Mouse (Mus musculus) gastrocnemius, postnatal 10 days (tissue): ENCODE measurements around the gene Cd82. TPM values are rescaled to one million over a fixed set of nuclear protein-coding genes. Genes with fewer than 3 reads are reported as not detected.

ENCODE experiments used
- DNase-seq: peaks from one replicate; pipeline ENCODE4 v3.0.0; 2021; ENCODE audit warnings: mixed read lengths
- total RNA-seq, 2 experiments: library from RNA; stranded (reverse); gene quantifications; 2 replicates each; pipeline ENCODE4 v1.2.3; 2021

The Cd82 gene
- total RNA-seq, 2 experiments from 2014 or later: 36.7 to 43.8 TPM

DNA sequence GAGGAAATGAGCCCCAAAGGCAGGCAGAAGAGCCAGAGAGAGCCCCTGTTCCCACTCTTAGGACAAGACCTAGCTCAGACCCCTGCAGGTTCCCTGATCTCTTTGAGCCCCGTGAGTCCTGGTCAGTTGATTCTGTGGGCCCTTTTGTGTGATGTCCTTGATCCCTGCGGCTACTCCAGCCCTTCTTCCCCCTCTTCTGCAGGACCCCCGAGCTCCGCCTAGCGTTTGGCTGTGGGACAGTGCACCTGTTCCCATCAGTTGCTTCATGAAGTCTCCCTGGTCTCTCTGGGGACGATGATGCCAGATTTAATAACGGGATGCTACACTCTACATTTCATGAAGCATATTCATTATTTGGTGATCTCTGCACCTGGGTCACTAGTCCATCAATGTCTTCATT is 6.2 kb upstream of the Cd82 start:
- no peak for DNase-seq

DNA sequence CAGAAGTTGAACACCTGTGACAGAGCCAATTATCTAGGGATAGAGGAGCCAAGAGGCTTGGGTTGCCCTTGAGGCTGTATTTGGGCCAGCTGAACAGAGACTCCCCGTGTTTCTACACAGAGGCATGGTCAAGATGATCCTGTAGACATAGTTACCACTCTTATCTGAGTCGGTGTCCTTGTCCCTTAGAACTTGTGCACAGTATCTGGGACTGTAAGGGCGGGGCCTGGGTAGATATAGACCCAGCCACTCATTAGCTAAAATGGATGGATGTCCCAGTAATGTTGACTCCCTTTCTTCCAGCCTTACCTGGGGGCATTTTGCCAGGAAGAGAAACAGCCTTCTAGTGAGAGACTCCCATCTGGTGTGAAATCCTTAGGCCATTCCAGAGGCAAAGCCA is 3.4 kb upstream of the Cd82 start:
- DNase-seq: no peak

DNA sequence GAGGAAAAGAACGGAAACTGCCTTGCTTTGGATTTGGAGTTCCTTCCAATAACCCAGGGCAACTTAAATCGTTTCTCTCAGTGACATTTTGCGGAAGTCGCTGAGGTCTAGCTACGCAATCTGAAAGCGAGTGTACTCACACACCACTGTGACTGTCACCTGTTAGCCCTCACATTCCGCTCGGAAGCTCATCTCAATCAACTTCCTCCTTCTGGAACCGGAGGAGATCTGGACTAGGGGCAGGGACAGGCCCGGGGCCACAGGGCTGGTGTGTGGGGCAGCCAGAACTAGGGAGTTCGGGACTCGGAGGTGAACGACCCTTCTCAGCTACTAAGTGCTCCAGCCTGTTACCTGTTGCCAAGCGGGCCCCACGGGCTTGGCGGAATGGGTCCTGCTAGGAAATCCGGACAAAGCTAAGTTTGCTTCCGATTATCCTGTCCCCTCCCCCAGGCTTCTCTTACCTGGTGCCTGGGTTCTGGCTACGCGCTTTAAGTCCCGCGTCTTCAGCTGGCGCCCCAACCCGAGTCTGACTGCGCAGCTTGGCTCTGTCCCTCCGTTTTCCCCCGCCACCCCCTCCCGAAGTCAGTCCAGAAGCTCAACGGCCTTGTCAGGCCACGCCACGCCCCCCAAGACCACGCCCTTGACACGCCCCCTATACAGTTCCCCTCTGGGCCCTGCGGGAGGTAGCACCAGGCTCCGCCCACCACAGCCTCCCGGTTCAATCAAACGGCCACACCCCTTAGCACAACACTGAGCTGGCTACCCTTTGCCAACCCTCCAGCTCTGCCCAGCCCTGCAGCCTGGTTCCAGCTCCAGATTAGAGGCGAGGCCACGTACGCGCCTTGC is 848 bp downstream of the Cd82 start:
- peak; percentile 90 for DNase-seq

DNA sequence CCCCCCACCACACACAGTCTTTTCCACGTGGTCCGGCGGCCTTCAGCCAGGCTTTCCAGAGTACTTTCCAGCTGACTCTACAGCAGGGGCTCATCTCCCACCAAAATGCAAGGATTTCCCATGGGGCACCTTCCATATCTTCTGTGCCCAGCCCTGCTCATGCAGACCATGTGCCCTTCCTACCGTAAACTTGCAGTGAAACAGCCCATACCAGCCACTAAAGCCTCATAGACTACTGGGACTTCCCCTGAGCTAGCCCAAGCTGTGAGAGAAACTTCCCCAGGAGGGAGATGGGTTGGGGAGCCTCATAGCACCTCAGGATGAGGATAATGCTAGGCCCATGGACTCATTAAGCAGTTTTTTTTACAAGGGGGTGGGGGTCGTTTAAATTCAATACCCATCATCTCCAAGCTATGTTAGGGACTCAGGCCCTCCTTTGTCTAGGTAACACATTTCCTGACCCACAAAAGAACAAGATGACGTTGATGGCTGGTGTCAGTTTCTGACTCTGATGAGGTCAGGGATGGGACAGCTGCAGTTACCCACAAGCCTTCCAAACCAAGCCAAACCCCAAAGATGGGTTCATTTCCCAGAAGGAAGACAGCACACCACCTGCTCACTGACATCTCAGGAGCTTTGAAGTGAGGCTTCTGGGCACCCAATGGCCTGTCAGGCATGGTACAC is 2.0 kb downstream of the Cd82 start:
- DNase-seq: no peak

DNA sequence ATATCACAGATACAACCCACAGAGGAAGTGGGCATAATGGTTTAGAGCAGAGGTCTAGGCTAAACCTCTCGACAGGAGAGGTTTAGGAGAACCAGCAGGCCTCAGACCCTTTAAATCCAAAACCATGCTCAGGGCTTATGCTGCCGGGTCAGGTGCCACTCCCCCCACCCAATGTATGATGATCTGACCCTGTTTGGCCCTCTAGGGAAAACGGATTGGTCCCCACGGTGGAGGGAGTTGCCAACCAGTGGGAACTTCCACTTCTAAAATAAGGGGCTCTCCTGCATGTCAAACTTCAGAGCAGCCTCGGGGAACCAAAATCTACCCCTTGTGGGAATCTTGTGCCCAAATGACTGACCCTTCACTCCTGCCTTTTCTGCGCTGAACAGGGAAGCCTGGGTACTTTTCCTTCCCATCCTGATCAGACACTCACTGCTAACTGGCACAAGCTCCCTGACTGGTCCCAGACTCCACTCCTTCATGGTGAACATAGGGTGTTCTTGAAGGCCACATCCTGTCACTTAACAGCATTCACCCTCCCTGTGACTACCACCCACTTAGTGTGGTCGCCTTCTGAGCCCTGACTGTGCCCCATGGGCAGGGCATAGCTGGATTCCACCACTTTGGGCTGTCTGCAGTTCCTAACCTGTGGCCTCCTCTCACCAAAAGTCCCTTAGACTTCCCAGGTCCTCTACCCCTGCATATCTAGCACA is 3.6 kb downstream of the Cd82 start:
- DNase-seq: no peak

DNA sequence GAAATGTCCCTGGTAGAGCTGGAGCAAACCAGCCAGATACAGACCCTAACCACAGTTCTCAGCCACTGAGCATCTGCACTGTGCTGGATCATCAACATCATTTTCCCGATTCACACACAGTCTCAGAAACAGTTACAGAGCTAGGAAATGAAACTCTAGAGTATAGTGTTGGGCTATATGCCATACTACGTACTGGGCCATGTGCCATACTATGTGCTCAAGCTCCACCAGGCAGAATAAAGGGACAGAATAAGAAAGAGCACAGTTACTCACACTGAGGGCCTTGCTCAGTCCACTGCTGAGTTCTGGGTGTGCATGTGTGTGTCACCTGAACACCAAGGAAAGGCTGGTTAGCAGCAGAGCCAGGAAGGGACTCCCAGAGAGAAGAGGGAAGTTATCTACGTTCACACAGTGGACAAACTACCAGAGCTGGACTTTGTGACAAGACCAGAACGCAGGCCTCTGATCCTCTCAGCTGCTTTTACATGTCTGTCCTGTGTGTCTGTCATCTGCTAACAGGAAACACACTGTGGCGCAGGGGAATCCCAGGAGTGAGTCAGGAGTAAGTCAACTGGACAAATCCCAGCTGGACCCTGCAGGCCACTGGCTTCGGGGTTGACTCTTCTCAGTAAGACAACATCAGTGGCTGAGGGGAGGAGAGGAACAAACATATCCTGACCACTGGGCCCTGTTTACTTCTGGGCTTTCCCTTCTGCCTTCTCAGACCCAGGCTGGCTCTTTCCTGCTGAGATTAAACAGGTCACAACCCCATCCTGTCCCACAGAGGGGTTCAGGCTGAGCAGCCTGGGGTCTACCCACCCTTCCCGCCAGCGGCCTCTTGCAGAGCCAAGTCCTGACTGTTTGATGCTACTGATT is 4.4 kb downstream of the Cd82 start:
- no peak for DNase-seq

DNA sequence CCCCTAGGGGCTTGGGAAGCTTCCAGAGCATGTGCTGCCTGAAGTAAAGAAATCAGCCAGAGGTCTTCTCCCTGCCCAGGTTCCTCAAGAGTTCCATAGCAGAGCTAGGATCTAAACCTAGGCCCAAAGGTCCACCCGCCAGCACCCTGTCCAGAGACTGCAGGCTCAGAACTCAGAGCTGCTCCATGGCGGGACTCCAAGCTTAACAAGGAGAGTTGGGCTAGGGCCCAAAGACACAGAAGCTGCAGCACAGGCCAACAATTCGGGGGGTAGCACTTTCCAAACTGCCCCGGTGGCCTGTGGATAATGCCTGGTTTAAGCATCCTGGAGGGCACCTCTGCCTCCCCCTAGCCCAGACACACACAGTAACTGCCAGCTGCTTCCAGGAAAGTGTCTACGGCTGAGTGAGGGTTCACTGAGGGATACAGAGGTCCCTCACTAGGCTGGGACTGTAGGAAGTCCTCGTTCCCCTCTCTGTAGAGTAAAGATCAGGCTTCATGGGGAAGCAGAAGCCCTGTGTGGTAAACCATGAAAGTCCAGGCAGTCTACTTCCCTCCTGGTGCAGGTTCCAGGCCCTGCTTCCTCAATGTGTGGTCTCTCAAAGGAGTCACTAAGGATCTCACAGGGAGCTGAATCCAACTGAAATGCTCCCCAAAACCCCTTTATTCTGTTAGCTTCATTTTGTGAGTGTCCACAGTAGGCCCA is 5.4 kb downstream of the Cd82 start:
- no peak for DNase-seq

DNA sequence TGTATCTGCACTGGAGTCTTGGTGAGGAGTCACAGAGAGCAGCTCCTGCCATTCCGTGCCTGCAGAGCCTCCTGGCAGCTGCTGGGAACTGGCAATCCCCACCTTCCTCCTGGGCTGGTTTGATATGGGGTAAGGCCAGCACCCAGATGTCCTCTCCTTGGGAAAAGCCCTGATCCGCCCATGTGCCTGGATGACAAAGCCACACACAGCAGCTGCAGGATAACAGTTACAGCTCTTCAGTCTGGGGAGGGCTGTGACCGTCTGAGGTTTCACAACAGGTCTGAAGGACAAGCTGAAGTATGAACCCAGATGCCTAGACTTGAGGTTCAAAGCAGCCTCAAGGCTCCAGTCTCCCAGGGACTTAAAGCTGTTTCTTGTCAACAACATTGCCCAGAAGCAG is 6.8 kb downstream of the Cd82 start:
- no peak for DNase-seq

DNA sequence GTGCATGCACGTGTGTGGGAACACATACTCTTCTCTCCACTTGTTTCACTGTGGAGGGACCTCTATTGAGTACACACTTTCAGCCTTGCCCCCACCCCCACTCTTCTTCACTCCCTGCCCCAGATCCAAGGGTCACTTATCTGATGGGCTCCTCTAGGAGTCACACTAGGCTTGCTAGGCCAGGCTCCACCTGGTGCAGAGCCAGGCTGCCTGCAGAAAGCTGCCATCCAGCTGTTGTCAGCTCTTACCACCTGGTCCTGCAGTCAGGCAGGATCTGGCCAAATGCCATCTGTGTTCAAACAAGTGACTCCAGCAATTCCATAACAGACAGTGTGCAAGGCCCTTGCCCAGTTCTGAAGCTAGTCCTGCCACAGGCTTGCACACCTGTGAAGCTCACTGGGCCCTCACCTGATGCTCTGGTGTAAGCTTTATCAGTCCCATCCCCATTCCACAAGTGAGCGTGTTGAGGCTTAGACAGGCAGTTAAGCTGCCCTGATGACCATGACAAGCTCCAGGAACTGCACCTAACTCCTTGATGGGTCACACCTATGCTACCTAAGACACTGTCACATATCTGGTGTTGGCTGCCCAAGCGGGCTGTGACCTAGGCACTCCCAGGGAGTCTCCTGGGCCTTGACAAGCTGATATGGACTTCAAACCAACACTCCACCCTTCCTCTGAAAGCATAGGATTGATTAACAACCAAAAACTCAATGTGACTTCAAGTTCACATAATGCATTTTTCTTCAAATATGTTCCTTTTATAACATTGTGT is 7.9 kb downstream of the Cd82 start:
- DNase-seq: peak; percentile 44

DNA sequence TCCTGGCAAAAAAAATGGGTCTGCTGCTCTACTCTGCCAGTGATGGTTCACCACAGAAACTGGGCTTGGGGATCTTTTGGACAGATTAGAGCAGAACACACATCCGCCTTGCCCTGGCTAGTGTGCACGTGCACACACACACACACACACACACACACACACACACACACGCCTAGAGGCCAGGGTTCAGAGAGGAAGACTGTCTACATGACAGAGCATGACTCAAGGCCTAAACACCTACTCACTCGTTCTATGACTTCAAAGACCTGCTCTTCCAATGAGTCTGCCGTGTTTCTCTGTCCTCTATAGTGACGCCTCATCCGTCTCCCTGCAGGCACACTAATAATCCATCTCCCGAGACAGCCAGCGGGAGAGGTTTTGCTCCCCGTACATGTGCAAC is 8.6 kb downstream of the Cd82 start:
- no peak for DNase-seq

DNA sequence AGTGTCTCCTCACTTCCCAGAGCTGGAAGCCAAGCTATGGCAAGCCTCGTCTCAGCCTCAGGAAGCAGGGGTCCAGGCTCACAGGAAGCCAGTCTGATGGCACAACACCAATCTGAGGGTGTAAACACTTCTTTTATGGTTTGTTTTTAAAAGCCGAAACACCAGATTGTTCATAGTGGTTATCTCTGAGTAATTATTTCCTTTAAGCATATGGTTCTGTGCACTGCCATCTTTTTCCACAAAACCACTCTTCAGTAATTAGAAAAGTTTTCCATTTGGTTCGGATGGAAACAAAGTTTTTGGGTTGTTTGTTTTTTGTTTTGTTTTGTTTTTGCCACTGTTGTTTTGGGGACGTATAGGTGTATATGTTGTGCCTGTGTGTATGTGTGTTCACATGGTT is 9.9 kb downstream of the Cd82 start:
- no peak for DNase-seq

DNA sequence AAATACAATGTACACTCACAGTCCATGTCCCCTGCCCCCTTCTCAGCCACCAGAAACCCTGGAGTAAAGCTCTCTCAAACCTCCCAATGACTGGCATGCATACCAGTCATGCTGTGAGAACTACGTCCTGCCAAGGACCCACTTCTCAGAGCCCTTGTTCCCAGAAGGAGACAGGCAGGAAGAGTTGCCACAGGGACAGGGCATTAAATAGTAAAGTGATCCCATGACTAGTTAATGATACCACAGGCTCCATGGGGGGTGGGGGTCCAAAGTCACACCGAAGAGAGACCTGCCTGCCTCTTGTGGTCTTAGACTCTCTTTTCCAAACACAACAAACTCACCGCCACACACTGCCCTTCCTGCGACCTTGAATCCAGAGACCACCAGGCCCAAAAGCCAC is 10.4 kb downstream of the Cd82 start:
- DNase-seq: no peak

DNA sequence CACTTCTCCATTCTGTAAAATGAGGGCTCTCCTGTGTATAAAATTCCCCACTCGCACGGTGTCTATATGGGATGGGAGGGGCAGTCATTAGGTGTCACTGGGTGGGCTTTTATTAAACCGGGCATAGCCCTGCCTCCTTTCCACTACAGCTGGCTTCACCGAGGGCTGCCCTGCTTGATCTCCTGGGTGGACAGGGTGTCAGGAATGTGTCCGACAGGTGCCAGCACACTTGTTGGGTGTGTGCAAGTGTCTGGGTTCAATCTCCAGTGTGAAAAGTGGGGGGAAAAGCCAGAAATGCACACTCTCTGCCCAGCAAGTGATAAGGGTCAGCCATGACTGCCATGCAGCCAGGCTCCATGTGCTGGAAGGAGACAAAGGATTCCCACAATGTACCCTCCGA is 10.9 kb downstream of the Cd82 start:
- DNase-seq: no peak

DNA sequence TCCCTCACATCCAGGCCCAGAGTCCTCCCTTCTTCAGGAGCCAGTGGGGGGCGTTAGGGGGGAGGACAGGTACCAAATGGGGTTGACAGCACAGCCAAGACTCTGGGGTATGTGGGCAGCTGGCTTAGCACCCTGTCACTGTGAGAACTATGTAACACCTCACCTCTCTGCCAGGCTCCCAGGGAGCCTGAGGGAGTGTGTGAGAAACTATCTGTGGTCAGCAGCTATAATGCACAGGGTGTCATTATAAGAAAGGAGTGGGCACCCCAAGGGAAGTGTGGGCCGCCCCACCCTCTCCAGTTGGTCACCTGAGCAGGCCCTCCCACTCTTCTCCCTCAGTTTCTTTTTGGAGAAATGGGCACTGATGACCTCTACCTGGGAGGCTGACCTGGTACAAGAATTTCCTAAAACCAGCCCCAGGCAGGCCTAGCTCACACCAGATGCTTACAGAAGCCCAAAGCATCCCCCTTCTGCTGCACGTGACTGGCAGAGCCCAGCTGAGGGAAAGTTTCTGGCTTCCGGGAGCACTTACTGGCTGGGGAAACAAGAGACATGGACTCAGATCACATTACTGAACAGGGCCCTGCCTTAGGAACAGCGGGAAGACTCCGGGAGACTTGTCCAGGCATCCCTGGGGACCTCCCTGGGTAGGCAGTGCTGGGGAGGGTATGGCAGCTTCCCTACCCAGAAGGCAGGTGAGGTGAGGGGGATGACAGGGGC is 11.6 kb downstream of the Cd82 start:
- no peak for DNase-seq

DNA sequence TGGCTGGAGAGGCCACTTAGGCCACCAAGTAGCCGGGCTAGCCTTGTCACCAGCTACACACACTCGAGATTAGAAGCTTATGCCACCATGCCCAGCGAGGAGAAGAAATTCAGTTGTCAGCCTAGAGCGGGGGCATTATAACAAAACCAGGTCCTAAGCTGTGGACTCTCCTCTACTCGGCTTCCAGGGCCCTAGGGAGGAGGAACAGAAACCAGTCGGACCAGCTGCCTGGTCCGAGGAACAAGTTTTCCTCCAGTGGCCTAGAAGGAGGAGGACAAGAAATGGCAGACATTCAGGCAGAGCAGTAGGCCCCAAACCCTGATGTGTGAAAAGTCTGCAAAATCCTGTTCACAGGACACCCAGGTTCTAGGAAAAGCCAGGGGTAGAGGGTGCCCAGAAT is 12.2 kb downstream of the Cd82 start:
- no peak for DNase-seq

DNA sequence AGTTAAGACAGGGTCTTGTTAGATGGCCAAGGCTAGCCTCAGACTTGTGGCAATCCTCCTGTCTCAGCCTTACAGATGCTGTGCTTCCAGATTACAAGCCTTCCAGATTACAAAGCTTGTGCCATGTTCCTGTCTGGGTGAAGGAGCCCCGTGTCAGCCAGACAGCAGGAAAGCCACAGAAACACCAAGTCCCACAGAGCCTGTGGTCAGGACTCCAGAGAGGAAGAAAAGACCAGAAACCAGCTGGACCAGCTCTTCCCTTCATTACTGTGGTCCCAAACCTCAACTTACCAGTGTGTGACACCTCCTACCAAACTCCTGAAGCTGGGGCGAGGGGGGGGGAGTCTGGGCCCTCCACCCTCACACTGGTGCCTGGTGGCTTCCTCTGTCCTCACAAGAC is 13.3 kb downstream of the Cd82 start:
- no peak for DNase-seq

DNA sequence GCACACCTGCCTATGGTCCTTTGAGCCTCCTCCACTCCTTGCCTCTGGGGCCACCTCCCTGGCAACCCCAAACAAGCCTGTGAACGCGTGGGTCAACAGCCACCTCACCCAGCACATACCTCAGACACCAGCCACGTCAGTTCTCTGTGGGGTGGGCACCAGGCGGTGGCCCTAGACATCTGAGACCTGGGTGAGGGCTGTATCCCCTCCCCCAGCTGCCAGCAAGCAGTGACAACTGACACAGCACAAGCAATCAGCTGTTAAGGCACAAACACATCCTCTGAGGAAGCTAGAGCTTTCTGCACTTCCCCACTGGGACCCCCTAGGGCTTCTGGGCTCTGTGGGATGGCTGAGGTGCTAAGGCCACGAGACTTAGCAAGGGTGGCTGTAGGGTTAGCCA is 14.2 kb downstream of the Cd82 start:
- no peak for DNase-seq

DNA sequence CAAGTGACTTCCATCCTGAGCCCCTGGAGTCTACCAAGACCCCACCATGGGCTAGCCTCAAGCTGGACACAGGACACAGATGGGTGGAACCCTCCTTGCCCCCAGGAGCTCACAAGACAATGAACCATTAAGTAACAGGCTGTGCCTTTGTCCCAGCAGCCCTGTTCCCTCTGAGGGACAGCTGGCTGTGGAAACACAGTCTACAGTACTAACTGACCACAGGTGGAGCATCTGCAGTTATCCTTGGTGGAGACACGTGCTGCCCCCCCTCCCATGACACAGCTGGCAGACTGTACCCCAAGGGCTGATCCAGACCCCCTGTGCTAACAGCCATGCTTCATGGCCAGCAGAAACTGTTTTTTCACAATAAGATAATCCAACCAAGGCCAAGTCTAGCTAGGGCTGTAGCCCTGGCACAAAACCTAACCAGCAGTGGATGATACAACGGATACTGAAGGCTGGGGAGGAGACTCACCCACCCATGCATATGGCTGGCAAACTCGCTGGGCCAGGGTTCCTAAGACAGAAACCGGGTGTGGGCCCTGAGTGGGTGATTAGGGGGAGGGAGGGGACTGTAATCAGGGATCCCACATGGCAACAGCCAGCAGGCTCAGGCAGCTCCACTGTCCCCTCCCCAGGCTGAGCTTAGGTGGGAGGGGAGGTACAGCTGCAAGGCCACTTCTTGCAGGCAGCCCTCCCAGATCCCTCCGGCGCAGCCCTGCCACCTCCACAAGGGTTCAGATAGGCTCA is 15.3 kb downstream of the Cd82 start:
- DNase-seq: no peak

DNA sequence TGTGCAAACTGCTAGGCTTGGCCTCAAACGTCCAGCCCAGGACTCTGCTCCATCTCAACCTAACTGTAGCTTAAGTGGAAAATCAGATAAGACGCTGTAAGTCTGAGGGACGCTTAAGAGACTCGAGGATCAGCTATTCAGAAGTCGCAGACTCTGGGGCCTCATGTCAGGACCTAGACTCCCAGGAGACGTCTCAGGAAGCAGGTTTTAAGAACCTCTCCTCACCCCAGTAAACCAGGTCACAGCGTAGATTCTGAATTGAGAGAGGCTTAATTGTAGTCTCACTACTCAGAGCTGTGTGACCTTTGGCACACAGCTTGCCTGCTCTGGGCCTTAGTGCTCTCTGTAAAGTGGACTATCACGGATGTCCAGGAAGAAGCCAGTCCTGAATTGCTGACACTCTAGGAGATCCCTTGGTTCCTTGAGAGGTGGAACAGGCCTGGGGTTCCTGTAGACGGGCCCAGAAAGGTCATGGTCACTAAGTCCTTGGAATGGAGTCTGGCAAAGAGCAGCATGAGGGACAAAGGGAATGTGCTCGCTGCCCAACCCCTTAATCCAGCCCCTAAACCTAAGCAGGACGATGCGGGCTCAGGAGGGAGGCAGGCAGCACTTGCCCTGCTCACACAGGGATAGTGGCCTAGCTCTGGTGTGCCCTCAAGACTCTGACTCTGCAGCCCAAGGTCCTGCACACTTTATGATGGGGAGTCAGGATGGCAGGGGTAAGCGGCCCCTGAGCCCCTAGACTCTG is 16.2 kb downstream of the Cd82 start:
- DNase-seq: no peak
